Mouse (Mus musculus) neural tube, embryonic 11.5 days (tissue): ENCODE data around the gene 1700001C02Rik. TPM values are rescaled to one million over a fixed set of nuclear protein-coding genes. Genes with fewer than 3 reads are reported as not detected.

Experiments used
- ATAC-seq: fragments of 200-750 bp; cut with Nextera tagmentation; 2 replicates; pipeline ENCODE4 v1.8.0; 2017; ENCODE audit warnings: moderate number of reproducible peaks, mild to moderate bottlenecking, moderate TSS enrichment, moderate library complexity; ENCODE audit not compliant: insufficient read depth, low FRiP score, low TSS enrichment
- DNase-seq: peaks from one replicate; pipeline ENCODE4 v3.0.0-alpha.2; 2015; ENCODE audit warnings: low spot score
- H3K27ac ChIP-seq: fragments of 300-500 bp; sonication (generic); 2 replicates; pipeline ENCODE4 v1.5.1; 2014; ENCODE audit warnings: low read depth, mild to moderate bottlenecking, low read length
- H3K27me3 ChIP-seq: fragments of 300-500 bp; sonication (generic); 2 replicates; pipeline ENCODE4 v1.6.1; 2014; ENCODE audit warnings: mild to moderate bottlenecking, low read length, mixed read lengths; ENCODE audit not compliant: control insufficient read depth, insufficient read depth
- H3K36me3 ChIP-seq: fragments of 300-500 bp; sonication (generic); 2 replicates; pipeline ENCODE4 v1.6.1; 2014; ENCODE audit warnings: mild to moderate bottlenecking, low read length, moderate library complexity, mixed read lengths; ENCODE audit not compliant: control insufficient read depth, insufficient read depth
- H3K4me1 ChIP-seq: fragments of 300-500 bp; sonication (generic); 2 replicates; pipeline ENCODE4 v1.6.1; 2014; ENCODE audit warnings: low read length, mixed read lengths; ENCODE audit not compliant: control insufficient read depth, insufficient read depth
- H3K4me2 ChIP-seq: fragments of 300-500 bp; sonication (generic); 2 replicates; pipeline ENCODE4 v1.6.1; 2014; ENCODE audit warnings: low read depth, mild to moderate bottlenecking, moderate library complexity
- H3K4me3 ChIP-seq: fragments of 300-500 bp; sonication (generic); 2 replicates; pipeline ENCODE4 v1.5.1; 2014; ENCODE audit warnings: low read depth, low read length
- H3K9ac ChIP-seq: fragments of 300-500 bp; sonication (generic); 2 replicates; pipeline ENCODE4 v1.6.1; 2014; ENCODE audit warnings: mild to moderate bottlenecking, low read length
- H3K9me3 ChIP-seq: fragments of 300-500 bp; sonication (generic); 2 replicates; pipeline ENCODE4 v1.6.1; 2016; ENCODE audit warnings: low read length; ENCODE audit not compliant: control insufficient read depth
- WGBS: fragments of 180-500 bp; shearing (Covaris S2); extraction: QIAGEN DNeasy Blood & Tissue Kit; methylation state at CpG from one replicate; pipeline ENCODE4 v1.1.7; 2014; 5-methylcytosine and 5-hydroxymethylcytosine counted together
- polyA plus RNA-seq: library from polyadenylated mRNA; unstranded; fragments of >200 nt; fragmentation: Nextera tagmentation; extraction: Ambion mirVana; gene quantifications from 2 replicates; pipeline ENCODE4 v1.2.1, GENCODE M21; 2014

1700001C02Rik gene
- polyA plus RNA-seq, 1 experiment from 2014 or later, result not detected

- Histone ChIP-seq H3K4me3 (no peak overlapping the region), H3K4me2 (no peak overlapping the region), H3K9me3 (no peaks in the 10 kb centered on the region), H3K27me3 (no peaks in the 10 kb centered on the region), H3K36me3 (no peaks in the 10 kb centered on the region), H3K27ac (no peak overlapping the region), H3K9ac (no peak overlapping the region), H3K4me1 (no peaks in the 10 kb centered on the region)
- DNase-seq (no peak), ATAC-seq (no peak)
- 54% methylated on average over 6 of the region's 6 CpGs for WGBS
Observed at GRCm38 (mm10) chr5:30456056-30456455, 9.8 kb upstream of the 1700001C02Rik start.

- no peak overlapping the region for H3K27ac ChIP-seq
- DNase-seq (peak; percentile 27), ATAC-seq (no peak)
- no peaks in the 10 kb centered on the region for H3K36me3 ChIP-seq
- H3K4me1 ChIP-seq, result no peaks in the 10 kb centered on the region
- no peaks in the 10 kb centered on the region for H3K27me3 ChIP-seq
- no peak overlapping the region for H3K9ac ChIP-seq
- 46% methylated on average over 4 of the region's 4 CpGs for WGBS
- H3K4me2 ChIP-seq, result no peak overlapping the region
- no peak overlapping the region for H3K4me3 ChIP-seq
- no peaks in the 10 kb centered on the region for H3K9me3 ChIP-seq
Observed at GRCm38 (mm10) chr5:30460155-30460554, 5.7 kb upstream of the 1700001C02Rik start.

GRCm38 (mm10) chr5:30461821-30462220 is 4.0 kb upstream of the 1700001C02Rik start, which contains the start of gene Otof:
Gene Otof, minus strand, starts transcription at chr5:30461932.
- H3K27me3 ChIP-seq, result peaks cover 7% of the 10 kb centered on the region
- H3K36me3 ChIP-seq, result no peaks in the 10 kb centered on the region
- whole genome bisulfite sequencing, result 50% methylated on average over 11 of the region's 12 CpGs
- H3K4me2 ChIP-seq, result no peak within 1 kb of the TSS
- no peaks in the 10 kb centered on the region for H3K4me1 ChIP-seq
- no peak within 1 kb of the TSS for H3K27ac ChIP-seq
- H3K9ac ChIP-seq, result no peak within 1 kb of the TSS
- no peaks in the 10 kb centered on the region for H3K9me3 ChIP-seq
- H3K4me3 ChIP-seq, result no peak within 1 kb of the TSS
- no peak for ATAC-seq
- DNase-seq, result peak; percentile 27

DNA sequence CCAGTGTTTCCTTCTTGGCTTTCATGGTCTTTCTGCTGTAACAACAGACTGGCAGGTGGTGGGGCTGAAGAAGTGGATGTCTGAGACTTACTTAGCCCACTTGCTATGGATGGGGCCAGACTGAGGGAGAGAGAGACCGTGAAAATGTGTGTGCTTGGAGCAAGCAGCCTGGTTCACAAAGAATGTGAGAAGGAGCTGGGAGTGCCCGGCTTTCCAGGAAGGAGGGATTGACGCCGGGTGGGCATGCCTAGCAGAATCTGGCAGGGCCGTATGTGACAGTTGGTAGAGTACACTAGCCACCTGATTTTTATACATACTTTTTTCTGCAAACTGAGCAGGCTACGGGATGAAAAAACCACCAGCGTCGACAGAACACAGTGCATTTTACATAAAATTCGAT is 468 bp downstream of the 1700001C02Rik start:
- WGBS, result 43% methylated on average over 9 of the region's 9 CpGs
- no peak for DNase-seq
- Histone ChIP-seq H3K27me3 (peaks cover 10% of the 10 kb centered on the region), H3K9ac (no peak overlapping the region), H3K36me3 (no peaks in the 10 kb centered on the region), H3K4me3 (no peak overlapping the region), H3K27ac (no peak overlapping the region), H3K9me3 (no peaks in the 10 kb centered on the region), H3K4me1 (no peaks in the 10 kb centered on the region), H3K4me2 (peak overlapping the region; percentile 24)
- no peak for ATAC-seq

DNA sequence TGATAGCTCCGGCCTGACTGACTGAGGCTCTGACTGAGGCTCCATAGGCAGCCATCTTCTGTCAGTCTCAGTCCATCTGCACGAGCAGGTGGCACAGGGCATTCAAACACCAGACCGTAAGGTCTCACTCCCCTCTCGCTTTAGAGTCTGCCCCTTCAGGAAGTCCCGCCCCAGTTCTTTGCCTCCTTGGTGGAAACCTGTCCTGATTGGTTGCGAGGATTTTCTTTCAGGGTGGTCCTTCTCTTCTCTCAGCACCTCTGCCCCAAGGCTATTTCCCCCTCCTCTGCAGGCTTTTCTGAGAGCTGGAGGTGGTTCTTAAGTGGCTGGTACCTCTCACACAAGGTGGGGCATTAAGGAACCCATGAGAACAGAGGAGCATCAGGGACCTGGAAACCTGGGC is 4.6 kb downstream of the 1700001C02Rik start:
- WGBS, result 63% methylated on average over 6 of the region's 6 CpGs

GRCm38 (mm10) chr5:30472148-30472547 is 6.3 kb downstream of the 1700001C02Rik start:
- Histone ChIP-seq H3K4me3 (no peak overlapping the region), H3K9me3 (no peaks in the 10 kb centered on the region), H3K4me1 (no peaks in the 10 kb centered on the region), H3K36me3 (no peaks in the 10 kb centered on the region), H3K27ac (no peak overlapping the region), H3K27me3 (0 out of 2 replicates have a peak, but pooled peaks cover under 1% of the 10 kb centered on the region), H3K9ac (no peak overlapping the region), H3K4me2 (no peak overlapping the region)
- DNase-seq (no peak), ATAC-seq (no peak)
- 69% methylated on average over 5 of the region's 5 CpGs for WGBS

More for the DNA sequence above, 4.6 kb downstream of the 1700001C02Rik start:
- no peak overlapping the region for H3K27ac ChIP-seq
- peaks cover 10% of the 10 kb centered on the region for H3K27me3 ChIP-seq
- H3K4me2 ChIP-seq, result no peak overlapping the region
- H3K36me3 ChIP-seq, result no peaks in the 10 kb centered on the region
- H3K4me3 ChIP-seq, result no peak overlapping the region
- no peak overlapping the region for H3K9ac ChIP-seq
- ATAC-seq (no peak), DNase-seq (no peak)
- H3K9me3 ChIP-seq, result no peaks in the 10 kb centered on the region
- no peaks in the 10 kb centered on the region for H3K4me1 ChIP-seq

DNA sequence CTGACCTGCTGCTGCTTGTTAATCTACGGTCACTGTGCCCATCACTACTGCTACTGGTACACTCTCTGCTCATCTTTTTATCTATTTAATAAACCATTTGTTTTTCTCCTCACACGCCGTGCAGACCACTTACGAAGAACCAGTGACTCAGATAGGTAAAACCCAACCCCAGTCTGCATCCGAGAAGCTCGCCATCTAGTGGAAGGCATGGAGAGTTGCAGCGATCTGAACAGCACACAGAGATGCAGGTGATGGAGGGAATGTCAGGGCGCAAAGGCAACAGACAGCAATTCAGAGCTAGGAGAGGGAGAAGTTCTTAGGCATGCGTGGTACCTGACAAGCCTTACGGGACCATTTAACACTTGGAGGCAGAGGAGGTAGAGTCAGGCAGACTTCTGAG is 10.7 kb downstream of the 1700001C02Rik start:
- ATAC-seq, result no peak
- WGBS, result 43% methylated on average over 10 of the region's 10 CpGs
- H3K9ac ChIP-seq, result no peak overlapping the region
- H3K4me2 ChIP-seq, result no peak overlapping the region
- no peaks in the 10 kb centered on the region for H3K36me3 ChIP-seq
- DNase-seq, result peak; percentile 48
- H3K27me3 ChIP-seq, result no peaks in the 10 kb centered on the region
- H3K4me3 ChIP-seq, result no peak overlapping the region
- no peaks in the 10 kb centered on the region for H3K4me1 ChIP-seq
- H3K9me3 ChIP-seq, result no peaks in the 10 kb centered on the region
- H3K27ac ChIP-seq, result no peak overlapping the region

GRCm38 (mm10) chr5:30482319-30482718 is 16.5 kb downstream of the 1700001C02Rik start:
- Histone ChIP-seq H3K4me1 (no peaks in the 10 kb centered on the region), H3K4me2 (no peak overlapping the region), H3K27me3 (no peaks in the 10 kb centered on the region), H3K9ac (no peak overlapping the region), H3K27ac (no peak overlapping the region), H3K4me3 (no peak overlapping the region), H3K9me3 (no peaks in the 10 kb centered on the region), H3K36me3 (no peaks in the 10 kb centered on the region)
- no peak for ATAC-seq
- 19% methylated on average over 5 of the region's 5 CpGs for WGBS
- peak; percentile 80 for DNase-seq

DNA sequence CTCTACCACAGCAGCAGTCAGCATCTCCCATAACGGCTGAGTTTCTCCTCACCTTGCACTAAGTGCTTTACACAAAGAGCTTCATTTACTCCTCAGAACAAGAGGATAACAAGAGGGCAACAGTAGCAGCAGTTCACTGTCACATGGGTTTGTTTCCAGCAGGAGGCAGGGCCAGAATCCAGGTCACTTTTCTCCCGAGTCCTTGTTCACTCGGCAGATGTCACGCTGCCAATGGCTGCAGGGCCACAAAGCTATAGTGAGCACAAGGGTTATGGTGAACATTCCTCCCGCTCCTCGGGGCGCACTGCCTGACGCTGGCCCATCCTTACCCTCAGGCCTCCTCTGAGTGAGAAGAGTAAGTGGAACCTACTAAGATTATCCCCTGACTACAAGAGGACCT is 17.7 kb downstream of the 1700001C02Rik start:
- DNase-seq (no peak), ATAC-seq (no peak)
- Histone ChIP-seq H3K27ac (no peak overlapping the region), H3K9me3 (no peaks in the 10 kb centered on the region), H3K4me1 (no peaks in the 10 kb centered on the region), H3K9ac (no peak overlapping the region), H3K4me3 (no peak overlapping the region), H3K4me2 (no peak overlapping the region), H3K36me3 (no peaks in the 10 kb centered on the region), H3K27me3 (no peaks in the 10 kb centered on the region)
- WGBS, result 85% methylated on average over 8 of the region's 8 CpGs
